Mouse (Mus musculus) layer of hippocampus, adult 2 months (tissue): Measurements from ENCODE around the gene Eme1. TPM values are rescaled to one million over a fixed set of nuclear protein-coding genes. Genes with fewer than 3 reads are reported as not detected.
A peak's percentile ranks its signal among the peaks of the same experiment; 100 is the strongest.

Experiments used
- DNase-seq, 2 experiments: peaks; one replicate each; pipeline ENCODE4 v3.0.0; 2022; ENCODE audit warnings: low spot score in 2 of 2
- H3K27ac ChIP-seq: fragments of 200-600 bp; 2 replicates; pipeline ENCODE4 v1.8.1; 2022
- H3K4me3 ChIP-seq: fragments of 200-600 bp; 2 replicates; pipeline ENCODE4 v1.8.1; 2022; ENCODE audit warnings: mild to moderate bottlenecking
- CTCF ChIP-seq: fragments of 200-600 bp; conservative IDR thresholded peaks from 2 replicates; pipeline ENCODE4 v1.8.1; 2022; ENCODE audit warnings: antibody characterized with exemption, mild to moderate bottlenecking, moderate library complexity
- total RNA-seq, 2 experiments: library from RNA; stranded (reverse); gene quantifications; 2 replicates each; pipeline ENCODE4 v1.2.3; 2021

The Eme1 gene
- total RNA-seq, 2 experiments from 2014 or later: 0.27 to 0.41 TPM

DNA sequence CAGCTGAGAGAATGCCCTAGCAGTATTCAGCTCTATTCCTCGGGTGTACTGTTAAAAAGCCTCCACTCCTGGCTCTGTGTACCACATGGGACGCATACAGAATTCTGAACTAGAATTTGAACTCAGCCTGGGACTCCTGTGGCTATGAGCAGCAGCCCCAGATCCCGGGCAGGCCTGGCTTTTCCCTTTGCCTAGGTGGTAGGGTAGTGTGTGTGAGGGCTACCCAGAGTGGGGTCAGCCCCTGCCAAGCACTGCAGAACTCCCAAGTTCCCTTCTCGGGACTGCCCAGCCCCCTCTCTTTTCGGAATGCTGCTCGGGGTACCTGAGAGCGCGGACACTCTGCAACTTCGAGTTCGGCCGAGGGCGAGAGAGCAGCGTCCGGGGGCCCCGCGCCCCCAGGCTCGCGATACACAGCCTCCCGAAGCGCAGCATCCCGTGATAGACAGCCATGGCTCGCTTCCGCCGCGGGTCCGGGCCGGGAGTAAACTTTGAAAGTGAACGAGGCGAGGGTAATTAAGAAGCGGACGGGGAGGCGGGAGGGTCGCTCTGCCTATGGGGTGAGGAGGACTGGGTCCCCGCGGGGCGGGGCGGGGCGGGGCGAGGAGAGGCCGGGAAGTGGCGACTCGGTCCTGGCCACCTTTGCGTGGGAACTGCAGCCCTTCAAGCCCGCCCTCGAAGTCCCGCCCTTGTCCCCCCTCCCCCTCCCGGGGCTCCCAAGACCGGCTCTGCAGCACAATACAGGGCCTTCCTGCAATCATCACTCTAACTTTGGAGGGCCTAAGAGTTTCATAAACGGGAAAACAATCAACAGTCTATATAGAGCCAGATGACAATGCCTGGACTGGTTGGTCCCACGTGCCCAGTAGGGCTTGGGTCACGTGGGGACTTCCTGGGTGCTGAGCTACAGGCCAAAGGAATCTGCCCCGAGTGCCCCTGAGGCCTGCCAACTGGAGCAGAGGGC, 52.2 kb downstream of the Eme1 start, which contains the start of gene Acsf2:
Gene Acsf2, minus strand, starts transcription at position 551 of the 961 bp plus-strand sequence.
- DNase-seq: peak; percentile 19 to 34
- peak within 1 kb of the TSS; percentile 52 for H3K4me3 ChIP-seq
- peak within 1 kb of the TSS; percentile 65 for H3K27ac ChIP-seq
- no peak for TF ChIP-seq CTCF

- H3K4me3 ChIP-seq: no peak overlapping the region; the same call in 1 of the 2 replicates
- H3K27ac ChIP-seq: no peak overlapping the region
- DNase-seq: no peak
- no peak for TF ChIP-seq CTCF
These were observed 53.3 kb downstream of the Eme1 start for GRCm38 (mm10) chr11:94600447-94600846.

DNA sequence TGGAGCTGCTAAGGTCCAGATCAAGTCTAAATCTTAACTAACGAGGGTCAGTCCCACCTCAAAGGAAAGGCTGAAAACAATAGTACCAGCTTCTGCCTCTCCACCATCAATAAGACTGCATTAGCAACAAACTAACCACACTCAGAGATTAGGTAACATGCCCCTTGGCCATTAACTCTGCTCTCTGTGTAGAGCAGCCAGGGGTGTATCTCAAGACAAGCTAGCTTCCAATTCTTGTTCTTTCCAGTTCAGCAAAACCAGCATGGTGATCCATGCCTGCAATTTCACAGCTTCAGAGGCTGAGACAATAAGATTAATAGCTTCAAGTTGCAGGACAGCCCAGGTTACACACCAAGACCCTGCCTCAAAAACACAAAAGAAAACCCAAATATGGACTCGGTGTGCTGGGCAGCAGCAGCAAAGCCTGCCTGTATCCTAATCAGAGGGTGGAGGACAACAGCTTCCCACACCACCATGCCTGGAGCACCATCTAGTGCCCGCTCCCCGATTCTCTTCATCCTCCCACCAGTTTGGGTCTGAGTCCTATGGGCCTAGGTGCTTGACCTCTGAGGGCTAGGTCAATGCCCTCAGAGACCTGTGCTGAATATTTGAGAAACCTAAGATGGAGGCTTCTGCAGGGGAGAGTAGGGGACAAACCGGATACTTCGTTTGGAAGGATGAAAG, 55.2 kb downstream of the Eme1 start:
- no peak for DNase-seq
- Histone ChIP-seq H3K27ac (no peak overlapping the region), H3K4me3 (no peak overlapping the region)
- peak; percentile 50 for TF ChIP-seq CTCF

GRCm38 (mm10) chr11:94597319-94597718, 56.4 kb downstream of the Eme1 start:
- TF ChIP-seq CTCF: no peak
- no peak overlapping the region for H3K27ac ChIP-seq
- DNase-seq: no peak
- no peak overlapping the region for H3K4me3 ChIP-seq

DNA sequence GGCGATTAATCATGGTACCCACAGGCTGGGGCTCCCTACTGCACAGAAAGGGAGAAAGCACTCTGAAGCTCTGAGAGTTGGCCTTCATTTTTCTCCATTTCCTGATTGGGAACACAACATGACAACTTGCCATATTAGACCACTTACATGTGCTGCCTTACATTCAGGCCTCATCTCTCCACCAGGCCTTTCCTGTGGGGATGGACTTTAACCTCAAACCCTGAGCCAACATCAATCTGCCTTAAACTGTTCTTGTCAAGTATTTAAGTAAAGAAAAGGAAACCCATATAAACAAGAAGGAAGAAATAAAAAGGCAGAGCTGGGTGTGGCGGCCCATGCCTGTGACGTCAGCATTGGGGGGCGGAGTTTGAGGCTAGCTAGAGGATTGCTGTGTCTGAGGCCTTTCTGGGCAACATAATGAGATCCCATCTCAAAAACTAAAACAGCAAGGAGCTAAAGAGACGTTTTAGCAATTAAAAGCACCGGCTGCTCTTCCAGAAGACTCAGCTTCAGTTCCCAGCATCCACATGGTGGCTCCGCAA, 57.4 kb downstream of the Eme1 start:
- DNase-seq: no peak
- no peak for TF ChIP-seq CTCF
- Histone ChIP-seq H3K27ac (no peak overlapping the region), H3K4me3 (no peak overlapping the region)

Other genes with a start within 250 kb of the Eme1 start
- gene Cacna1g, start 179.8 kb downstream of the Eme1 start, total RNA-seq: 10 to 100 TPM; 61.0 to 74.0 TPM
- under 1 TPM in 1 of 2 experiments, not detected in 1; 0.18 TPM for gene Spata20, start 167.8 kb downstream of the Eme1 start, total RNA-seq
- 1 to 10 TPM; 1.6 TPM for gene Epn3, start 154.0 kb downstream of the Eme1 start, total RNA-seq
- 1 to 10 TPM; 2.2 to 4.6 TPM for gene Mycbpap, start 132.2 kb downstream of the Eme1 start, total RNA-seq
- gene Rsad1, start 104.7 kb downstream of the Eme1 start, total RNA-seq: 10 to 100 TPM in 1 of 2 experiments, 1 to 10 TPM in 1; 9.3 to 11.3 TPM
- gene Chad, start 88.9 kb downstream of the Eme1 start, total RNA-seq: under 1 TPM; 0.28 to 0.49 TPM
- gene Acsf2, start 52.1 kb downstream of the Eme1 start, total RNA-seq: 10 to 100 TPM; 18.7 to 19.5 TPM
- gene Lrrc59, start 24.2 kb downstream of the Eme1 start, total RNA-seq: 10 to 100 TPM; 74.8 to 75.8 TPM
- gene Mrpl27, start 197 bp downstream of the Eme1 start, total RNA-seq: 10 to 100 TPM; 60.8 to 66.0 TPM
- gene Xylt2, start 23.6 kb upstream of the Eme1 start, total RNA-seq: 10 to 100 TPM; 25.5 to 27.7 TPM
- gene Gm11541, start 50.5 kb upstream of the Eme1 start, total RNA-seq: not detected
- gene Cdc34b, start 87.8 kb upstream of the Eme1 start, total RNA-seq: not detected
- gene Tmem92, start 128.7 kb upstream of the Eme1 start, total RNA-seq: not detected